Mouse (Mus musculus) left cerebral cortex, postnatal 4 days (tissue): ENCODE measurements at regions not wholly inside any gene's neighbourhood (a gene's known extent, or its start where the extent isn't known, plus 50 kb on each side); places are given as distances from the start of the nearest gene placed in this dataset.
A peak's percentile ranks its signal among the peaks of the same experiment; 100 is the strongest.

Experiments
- DNase-seq: peaks from one replicate; pipeline ENCODE4 v3.0.0-alpha.2; 2022
- intact Hi-C: fragments of 180-260 bp; cut with DNase I; formaldehyde crosslinking; loops from one replicate; pipeline ENCODE4 v1.15.1; 2025

DNA sequence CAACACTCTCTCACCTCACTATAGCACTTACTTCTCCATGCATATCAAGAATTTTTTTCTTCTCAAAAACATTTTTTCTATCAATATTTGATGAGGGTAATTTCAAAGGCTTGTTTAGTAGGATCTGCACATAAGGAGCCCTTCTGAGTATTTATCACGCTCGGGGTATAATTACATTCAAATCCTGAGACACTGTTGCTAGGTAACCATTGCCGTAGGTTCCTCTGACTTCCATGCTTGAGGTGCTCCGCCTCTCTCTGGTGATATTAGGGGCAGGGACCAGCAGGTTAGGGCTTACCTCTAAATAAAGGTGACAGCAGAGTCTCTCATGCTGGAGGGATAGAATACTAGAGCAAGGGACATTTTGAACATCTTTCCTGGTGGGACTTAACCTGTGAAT lies 54.4 kb upstream of the 9630041A04Rik start:
- intact Hi-C loops: no loop called here
- no peak for DNase-seq

DNA sequence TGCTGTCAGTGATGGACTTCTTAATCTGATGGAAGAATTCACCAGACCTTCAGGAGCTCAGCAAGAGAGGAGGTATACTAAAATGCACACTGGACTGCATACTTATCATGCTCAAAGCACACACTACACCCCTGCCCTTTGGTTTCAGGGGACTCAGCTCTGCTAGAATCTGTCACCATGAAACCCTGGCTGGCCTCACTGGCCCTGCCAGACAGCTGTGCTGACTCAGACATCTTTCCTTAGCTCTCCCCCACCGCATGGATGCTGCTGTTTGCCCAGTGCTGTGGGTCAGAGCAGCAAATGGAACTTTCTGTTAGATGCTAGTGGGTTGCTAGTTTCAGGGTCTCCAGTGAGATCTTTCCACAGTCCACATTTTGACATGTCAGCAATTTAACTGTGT lies 64.9 kb upstream of the 9630041A04Rik start:
- no peak for DNase-seq
- intact Hi-C loops: no loop called here

DNA sequence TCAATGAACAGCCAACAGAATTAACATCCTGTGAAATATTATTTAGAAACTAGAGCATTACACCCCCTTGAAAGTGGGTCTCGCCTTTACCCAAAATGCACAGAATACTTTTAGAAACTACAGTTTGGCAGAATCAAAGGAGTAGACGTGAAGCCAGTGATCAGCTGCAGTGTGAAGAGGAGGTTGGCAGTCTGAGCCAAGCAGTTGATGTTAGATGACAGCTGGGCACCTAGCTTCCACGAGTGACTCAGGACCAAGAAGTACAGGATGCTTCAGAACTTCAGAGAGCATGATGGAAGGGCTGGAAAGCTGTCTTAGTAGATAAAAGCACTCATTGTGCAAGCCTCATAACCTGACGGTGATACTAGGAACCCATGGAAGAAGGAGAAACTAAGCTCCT lies 65.6 kb upstream of the 9630041A04Rik start:
- intact Hi-C loops: no loop called here

DNA sequence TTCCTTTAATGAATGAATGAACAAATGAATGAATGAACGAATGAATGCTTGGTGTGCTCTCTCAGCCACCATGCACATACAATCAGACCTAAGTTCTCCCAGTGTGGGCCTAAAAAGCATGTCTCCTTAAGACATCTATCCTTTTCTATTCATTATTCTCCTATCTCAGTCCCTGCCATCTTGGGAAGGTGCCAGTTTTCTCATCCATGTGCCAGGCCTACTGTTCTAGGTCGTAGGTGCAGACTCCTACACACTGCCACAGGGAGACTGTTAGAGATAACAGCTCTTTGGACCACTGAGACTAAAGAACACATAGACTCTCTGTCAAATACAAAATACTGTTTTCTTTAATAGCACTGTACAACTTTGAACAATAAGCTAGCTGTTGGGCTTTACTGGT lies 66.2 kb upstream of the 9630041A04Rik start:
- no peak for DNase-seq
- intact Hi-C loops: no loop called here

More for the DNA sequence above, 65.6 kb upstream of the 9630041A04Rik start:
- no peak for DNase-seq

DNA sequence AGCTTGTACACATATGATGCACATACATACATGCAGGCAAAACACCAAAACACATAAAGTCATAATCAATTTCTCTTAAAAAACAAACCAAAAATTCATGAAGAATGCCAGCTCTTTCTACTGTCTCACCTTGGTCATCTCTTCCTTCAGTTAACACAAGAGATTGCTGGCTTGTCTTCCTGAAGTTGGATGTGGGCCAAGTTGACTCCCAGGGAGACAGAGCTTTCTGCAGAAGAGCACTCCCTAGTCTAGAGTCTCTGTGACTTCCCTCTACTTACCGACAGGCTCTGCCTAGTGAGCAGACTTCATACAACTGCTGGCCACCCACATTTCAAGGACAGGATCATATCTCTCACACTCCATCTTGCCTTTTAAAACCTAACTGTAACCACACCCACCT lies 70.7 kb upstream of the 9630041A04Rik start:
- intact Hi-C loops: no loop called here
- DNase-seq: peak; percentile 24

DNA sequence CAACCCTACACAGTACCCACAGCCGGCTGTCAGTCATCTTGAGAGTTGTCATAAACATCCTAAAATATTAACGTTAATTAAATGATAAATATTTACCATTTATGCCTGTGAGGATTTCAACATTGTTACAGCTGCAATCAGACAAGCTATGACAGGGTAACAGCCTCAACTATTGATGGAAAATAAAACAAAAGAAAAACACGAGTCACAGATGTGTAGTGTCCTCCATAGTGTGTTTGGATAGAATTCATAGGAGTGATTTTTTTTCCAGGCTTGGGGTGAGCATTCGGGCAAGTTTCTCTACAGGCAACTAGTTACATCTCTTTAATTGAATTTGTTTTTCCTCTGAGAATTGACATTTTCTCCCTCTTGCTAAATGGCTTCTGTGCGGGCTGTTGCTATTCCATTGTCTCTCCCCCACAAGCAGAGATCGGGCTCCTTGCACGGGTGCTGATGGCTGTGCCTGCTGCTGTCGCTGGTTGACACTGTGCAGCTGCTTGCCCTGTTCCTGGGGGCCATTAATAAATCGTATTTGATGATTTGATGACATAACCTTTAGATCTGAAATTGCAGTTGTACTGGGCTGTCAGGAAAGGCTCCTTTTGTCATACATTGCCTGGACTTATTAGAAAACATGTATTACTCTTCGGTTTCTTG lies 120.6 kb upstream of the 9630041A04Rik start:
- intact Hi-C loops: no loop called here
- no peak for DNase-seq

DNA sequence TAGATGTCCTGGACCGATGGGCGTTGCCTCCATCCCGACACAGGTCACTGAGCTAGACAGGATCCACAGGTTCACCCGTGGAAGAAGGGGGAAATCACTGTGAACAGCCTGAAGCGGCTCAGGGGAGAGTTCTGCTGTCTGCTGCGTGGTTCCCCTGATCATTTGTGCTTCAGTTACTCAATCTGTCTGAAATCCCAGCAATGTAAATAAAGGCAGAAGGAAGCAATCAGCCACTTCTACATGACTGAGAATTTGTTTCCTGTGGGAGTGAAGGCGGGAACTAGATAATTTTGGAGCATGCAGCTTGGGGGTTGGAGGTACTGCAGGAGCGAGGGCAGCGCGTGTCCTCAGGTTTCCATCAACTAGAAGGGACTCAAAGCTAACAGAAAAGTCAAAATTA lies 122.3 kb upstream of the 9630041A04Rik start:
- DNase-seq: no peak
- intact Hi-C loops: no loop called here

DNA sequence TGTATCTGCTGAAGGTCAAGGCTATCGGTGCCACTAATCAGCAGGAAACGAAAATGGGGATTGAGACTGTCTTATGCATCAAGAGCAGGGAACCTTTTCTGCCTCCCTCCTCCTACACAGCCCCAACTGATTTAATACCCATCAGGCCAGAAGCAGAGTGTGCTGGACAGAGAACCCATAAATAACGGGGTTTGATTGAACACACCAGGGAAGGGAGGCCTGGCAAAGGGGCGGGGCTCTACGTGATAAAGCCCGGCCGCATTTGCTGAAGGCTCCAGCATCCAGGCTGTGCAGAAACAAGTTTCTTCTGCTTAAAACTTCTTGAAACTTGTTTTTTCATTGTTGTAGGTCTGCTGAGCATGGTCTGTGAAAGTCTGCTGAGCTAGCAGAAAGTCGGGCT lies 127.4 kb upstream of the 9630041A04Rik start:
- DNase-seq: no peak
- intact Hi-C loops: no loop called here

DNA sequence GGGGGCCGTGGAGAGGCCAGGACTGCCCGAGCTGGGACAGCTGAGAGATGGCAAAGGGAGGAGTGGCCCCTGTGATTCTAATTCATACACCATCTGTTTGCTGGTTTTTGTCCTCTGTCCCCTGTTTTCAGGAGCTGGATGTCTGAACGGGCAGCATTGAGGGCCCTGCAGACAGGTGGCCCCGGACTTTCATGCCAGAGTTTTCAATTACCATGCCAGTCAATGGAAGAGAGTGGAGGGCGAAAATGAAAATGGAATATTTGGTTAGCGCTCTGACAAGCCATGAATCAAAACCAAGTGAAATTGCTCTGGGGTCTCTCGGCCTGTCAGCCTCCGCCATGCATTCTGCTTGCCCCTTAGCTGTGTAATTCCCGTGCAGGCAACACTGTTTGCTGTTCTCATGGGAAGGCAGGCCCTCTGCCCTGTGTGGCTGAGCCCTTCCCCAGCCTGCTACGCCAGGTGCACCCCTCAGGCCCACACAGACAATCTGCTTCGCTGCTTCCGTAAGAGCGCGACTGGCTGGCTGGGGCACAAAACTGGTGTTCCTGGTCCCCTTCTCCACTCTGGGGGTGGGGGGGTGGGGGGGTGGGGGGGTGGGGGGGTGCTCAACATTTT lies 127.9 kb upstream of the 9630041A04Rik start:
- peak; percentile 57 for DNase-seq
- intact Hi-C loops: no loop called here

DNA sequence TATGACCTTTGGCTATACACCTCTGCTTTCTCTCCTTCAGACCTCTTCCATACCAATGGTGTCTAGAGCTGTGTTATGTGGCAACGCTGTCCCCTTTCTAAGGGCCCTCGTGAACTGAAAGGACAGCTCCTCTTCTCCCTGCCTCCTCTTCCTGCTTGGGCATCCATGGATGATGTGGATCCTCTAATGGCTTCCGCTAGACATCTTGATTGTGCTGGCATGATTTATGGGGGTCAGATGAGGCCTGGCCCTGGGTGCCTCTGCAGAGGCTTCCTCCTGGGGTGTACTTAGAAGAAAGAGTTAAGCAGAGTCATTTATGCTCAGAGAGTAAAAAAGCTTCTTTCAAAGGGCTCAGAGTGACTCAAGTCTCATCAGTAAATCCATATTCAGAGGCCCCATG lies 131.5 kb upstream of the 9630041A04Rik start:
- intact Hi-C loops: no loop called here
- DNase-seq: no peak

DNA sequence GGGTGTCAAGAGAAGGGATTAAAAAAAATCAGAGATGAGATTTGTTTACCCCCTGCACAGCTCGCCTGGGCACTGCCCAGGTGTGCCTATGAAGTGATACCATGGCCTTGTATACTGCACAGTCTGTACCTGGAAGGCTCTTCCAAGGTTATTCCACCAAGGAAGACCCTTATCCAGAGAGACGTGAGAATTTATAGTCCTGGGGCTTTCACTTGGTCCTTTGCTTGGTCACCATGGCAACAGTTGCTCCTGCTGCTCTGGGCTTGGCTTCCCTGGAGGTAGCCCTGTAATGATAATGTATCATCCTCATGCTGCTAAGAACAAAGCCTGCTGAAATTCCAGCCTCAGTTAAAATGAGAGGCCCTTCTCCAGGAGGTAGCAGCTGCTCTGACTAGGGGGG lies 143.7 kb upstream of the 9630041A04Rik start:
- no peak for DNase-seq
- intact Hi-C loops: no loop called here

DNA sequence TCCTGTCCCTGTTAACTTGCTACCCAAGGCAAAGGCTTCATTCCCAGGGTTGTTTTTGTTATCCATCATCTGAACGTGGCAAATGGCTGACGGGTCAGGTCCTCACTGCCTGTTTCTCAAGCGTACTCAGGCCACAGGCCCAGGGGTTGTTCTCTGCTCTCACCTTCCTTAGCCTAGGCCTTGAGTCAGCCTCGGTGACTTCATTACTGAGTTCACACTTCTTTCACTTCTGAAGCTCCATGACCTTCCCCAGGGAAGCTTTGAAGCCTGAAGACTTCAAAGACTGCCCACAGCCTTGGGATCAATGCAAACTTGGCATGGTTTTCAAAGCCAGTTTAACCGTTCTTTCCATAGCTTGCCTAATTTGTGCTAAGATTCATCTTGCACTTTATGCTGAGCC lies 145.3 kb upstream of the 9630041A04Rik start:
- intact Hi-C loops: no loop called here
- no peak for DNase-seq

DNA sequence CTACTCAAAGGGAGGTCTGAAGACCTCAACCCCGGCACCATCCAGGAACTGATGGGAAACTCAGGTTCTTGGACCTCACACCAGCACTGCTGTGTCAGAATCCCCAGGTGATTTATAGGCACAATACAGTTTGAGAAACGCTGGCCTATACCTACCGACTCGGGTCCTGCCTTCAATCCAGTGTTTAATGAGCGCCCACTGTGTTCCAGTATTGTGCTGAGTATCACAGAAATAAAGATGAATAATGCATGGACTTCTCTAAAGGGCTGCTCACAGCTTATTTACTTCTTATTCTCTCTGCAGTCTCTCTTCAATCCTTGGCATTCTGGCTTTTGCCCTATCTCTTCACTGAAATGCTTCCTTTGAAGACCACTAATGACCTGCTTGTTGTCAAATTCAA lies 146.8 kb upstream of the 9630041A04Rik start:
- DNase-seq: no peak
- intact Hi-C loops: no loop called here

DNA sequence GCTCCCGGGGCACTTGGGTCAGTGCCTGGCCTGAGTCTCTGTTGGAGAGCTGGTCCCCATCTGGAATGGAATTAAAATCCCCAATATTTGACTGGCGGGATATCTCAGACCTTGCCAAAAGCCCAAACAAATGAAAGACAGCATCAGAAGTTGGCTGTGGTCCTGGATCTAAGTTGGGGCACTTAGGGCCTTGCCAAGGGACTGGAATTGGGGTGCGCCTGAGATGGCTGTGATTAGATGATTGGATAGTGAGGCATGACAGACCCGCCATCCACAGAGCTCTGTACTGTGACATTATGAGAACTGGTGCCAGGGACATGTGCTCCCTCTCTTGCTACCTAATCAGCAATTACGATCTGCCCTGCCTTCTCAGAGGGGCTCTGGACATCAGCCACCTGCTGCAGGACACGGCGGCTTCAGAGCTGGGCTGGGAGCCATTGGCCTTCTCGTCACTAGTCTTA lies 151.0 kb upstream of the 9630041A04Rik start:
- peak; percentile 96 for DNase-seq
- intact Hi-C loops: no loop called here

DNA sequence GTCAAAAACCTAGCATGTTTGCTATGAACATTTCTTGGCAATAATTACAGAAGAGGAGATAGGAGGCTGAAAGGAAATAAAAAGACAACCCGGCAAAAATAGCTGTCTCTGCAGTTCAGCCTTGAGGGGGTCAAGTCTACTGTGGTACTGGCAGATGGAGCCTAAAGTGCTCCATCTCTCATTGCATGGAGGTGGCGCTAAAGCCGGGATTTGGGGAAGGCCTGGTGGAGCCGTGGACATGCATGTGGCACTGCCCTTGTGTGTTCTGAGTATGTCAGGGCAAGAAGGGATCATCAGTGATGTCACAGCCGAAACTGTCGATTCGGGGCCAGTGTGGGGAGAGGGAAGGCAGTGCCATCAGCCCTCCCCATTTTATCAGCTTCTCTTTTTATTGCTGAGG lies 161.3 kb upstream of the 9630041A04Rik start:
- intact Hi-C loops: no loop called here
- no peak for DNase-seq

DNA sequence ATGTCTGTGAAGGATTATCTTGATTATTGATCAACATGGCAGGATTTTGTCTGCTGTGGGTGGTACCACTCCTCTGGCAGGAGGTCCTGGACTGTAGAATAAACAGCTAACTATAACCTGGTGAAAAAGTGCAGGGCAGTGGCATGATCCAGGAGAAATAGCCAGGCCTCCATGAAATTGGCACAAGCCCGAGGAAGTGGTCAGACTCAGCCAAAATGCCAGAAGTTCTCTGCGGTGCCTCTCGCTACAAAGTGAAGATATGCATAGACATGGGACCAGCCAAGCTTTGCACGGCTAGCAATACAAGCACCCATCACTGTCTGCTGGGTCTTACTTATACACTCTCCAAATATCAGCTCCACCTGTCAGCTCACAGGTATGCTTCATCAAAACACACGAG lies 167.6 kb upstream of the 9630041A04Rik start:
- no peak for DNase-seq
- intact Hi-C loops: loop anchor here (10.0 kb wide), 3 partner anchors 311 to 851 kb away; no protein-coding TSS in a partner anchor

DNA sequence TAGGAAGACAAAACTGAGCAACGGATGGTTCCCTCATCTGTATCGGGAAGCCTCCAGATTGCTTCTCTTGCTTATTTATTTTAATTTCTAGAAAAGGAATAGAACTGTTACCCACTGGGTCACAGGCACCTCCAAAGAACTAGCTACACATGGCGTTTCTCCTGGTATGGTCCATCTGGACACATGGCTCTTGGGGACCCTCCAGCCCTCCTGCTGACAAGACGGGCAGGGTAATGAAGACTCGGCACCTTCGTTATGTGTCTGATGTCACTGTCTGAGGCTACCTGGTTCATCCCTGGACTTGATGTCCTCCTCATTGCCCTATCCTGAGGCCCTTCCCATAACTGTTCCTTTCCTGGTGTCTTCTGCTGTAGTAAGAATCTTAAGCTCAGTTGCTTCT lies 170.3 kb upstream of the 9630041A04Rik start:
- intact Hi-C loops: loop anchor here (2.0 to 10.0 kb wide), 4 partner anchors 313 to 853 kb away; partner anchors contain the start of gene Ephb1
- DNase-seq: peak; percentile 15

DNA sequence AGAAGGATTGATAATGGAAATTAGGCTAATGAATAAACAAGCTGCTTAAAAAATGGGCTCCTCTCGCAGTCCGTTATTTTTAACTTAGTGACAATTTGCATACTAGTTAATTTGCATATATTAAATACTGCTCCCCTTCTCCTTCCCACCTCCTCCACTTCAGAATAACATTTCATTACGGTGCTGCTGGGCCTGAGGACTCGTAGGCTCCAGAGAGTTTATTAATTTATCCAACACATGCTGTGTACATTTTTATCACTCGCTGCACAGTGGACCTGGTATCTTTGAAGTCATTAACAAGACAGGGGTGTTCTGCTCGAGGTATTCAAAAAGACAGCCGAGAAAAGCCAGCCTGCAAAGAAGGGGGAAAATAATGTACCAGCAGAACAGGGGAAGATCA lies 170.7 kb upstream of the 9630041A04Rik start:
- DNase-seq: no peak

DNA sequence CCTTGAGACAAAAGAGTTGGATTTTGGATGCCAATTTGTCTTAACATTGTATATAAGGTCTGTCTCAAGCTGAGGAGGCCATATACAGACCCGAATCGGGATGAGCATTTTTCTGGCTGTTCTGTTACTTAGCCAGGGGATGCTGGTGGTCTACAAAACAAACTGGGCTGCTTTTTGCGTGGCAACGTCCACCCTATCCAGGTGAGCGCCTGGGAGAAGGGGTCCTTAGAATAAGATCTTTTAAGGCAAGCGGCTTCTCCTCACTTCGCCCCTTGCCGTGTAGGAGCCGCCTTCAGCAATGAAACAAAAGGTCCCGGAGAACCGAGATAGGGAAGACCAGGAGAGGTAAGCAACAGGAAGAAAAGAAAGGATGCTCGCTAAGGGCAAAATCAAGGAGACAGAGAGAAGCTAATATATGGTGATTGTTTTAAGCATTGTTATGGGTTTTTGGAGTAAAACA lies 171.2 kb upstream of the 9630041A04Rik start:
- DNase-seq: no peak
- intact Hi-C loops: loop anchor here (2.0 to 10.0 kb wide), 4 partner anchors 314 to 854 kb away; partner anchors contain the start of gene Ephb1

More for the DNA sequence above, 170.7 kb upstream of the 9630041A04Rik start:
- intact Hi-C loops: loop anchor here (2.0 to 10.0 kb wide), 4 partner anchors 314 to 854 kb away; partner anchors contain the start of gene Ephb1

DNA sequence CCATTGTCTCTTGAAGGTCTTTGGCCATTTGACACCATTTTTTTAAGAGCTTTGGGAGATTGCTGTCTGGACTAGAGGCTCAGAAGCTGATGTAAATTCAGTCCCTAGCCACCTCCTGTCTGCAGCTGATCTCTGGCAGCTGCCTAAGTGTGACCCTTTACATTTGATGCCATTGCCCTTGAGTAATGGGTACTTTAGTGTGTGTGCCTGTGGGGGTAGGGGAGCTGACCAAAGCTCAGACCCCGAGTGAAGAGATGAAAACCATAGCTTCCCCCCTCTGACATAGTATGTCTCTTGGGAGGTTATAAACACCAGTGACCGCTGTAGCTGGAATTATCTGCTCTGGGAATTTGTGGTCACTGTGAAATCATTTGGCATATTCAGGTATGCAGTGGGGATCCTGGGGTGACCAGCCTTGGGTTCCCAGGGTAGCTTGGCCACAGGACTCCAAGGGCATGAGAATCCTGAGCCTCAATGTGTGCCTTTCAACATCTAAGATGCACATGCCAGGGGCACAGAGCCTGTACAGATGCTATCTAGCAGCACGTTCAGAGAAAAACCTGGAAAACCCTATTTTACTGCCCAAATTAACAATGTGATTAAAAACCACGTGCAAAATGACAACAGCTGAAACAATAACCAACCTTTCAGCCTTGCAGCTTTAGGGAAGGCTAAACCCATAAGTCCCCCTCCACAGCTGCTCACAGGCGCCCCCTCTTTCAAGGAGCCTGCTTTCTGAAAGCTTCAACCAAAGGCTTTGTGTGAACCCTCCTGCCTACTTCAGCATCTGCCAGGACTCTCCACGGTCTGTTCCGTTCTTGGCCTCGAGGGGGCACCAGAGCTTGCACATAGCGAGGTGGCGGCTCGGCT lies 171.9 kb upstream of the 9630041A04Rik start:
- intact Hi-C loops: loop anchor here (2.0 to 10.0 kb wide), 4 partner anchors 315 to 855 kb away; partner anchors contain the start of gene Ephb1
- peak; percentile 97 for DNase-seq

DNA sequence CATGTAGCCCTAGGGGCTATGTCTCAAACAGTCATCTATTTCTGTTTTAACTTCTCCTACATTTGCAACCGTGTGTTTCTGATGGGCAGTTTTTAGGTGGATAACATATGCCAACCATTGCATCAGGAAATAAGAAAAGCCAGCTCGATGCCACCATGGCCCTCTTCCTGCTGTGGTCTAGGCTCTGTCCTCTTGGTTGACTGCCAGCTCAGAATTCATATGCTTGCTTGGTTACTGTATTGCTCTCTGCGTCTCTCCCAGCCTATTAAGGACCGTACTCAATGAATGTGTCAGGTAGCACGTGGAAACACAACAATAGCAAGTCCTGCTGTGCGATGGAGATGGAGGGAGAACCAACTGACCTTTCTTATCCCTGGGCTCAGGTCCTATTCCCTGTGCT lies 174.4 kb upstream of the 9630041A04Rik start:
- intact Hi-C loops: no loop called here
- peak; percentile 47 for DNase-seq
